Mouse (Mus musculus) small intestine, adult 2 months (tissue): ENCODE data around the gene Irgc1. TPM values are rescaled to one million over a fixed set of nuclear protein-coding genes. Genes with fewer than 3 reads are reported as not detected.
A peak's percentile ranks its signal among the peaks of the same experiment; 100 is the strongest.

Experiments used
- H3K27ac ChIP-seq: fragments of 200-500 bp; 2 replicates; pipeline ENCODE4 v1.5.1; 2012; ENCODE audit warnings: low read depth, low read length, control low read depth, inconsistent platforms; ENCODE audit not compliant: insufficient read depth
- H3K27me3 ChIP-seq: fragments of 200-500 bp; 2 replicates; pipeline ENCODE4 v1.6.1; 2012; ENCODE audit warnings: mild to moderate bottlenecking, moderate library complexity, low read length, inconsistent platforms; ENCODE audit not compliant: control insufficient read depth, insufficient read depth
- H3K36me3 ChIP-seq: fragments of 200-500 bp; 2 replicates; pipeline ENCODE4 v1.6.1; 2012; ENCODE audit warnings: mild to moderate bottlenecking, low read length, control low read depth, inconsistent platforms; ENCODE audit not compliant: control insufficient read depth, insufficient read depth
- H3K4me1 ChIP-seq: fragments of 200-500 bp; 2 replicates; pipeline ENCODE4 v1.6.1; 2012; ENCODE audit warnings: low read length, inconsistent platforms, mixed read lengths; ENCODE audit not compliant: control insufficient read depth, insufficient read depth, insufficient read length
- H3K4me3 ChIP-seq: fragments of 200-500 bp; 2 replicates; pipeline ENCODE4 v1.5.1; 2012; ENCODE audit warnings: low read depth, mild to moderate bottlenecking, control low read depth, inconsistent platforms, low read length, moderate library complexity
- CTCF ChIP-seq: fragments of 200-500 bp; IDR thresholded peaks from 2 replicates; pipeline ENCODE4 v1.5.1; 2012; ENCODE audit warnings: low read depth, mild to moderate bottlenecking, control low read depth, inconsistent platforms, low read length, moderate library complexity, mixed read lengths; ENCODE audit not compliant: insufficient replicate concordance, insufficient read length; ENCODE audit errors: extremely low read depth
- POLR2A ChIP-seq: fragments of 200-500 bp; IDR thresholded peaks from 2 replicates; pipeline ENCODE4 v1.6.1; 2012; ENCODE audit warnings: low read depth, mild to moderate bottlenecking, control low read depth, inconsistent platforms, low read length, moderate library complexity
- WGBS: fragments of 180-500 bp; shearing (Covaris S2); methylation state at CpG from one replicate; pipeline ENCODE4 v1.1.7; 2018; 5-methylcytosine and 5-hydroxymethylcytosine counted together
- polyA plus RNA-seq: library from polyadenylated mRNA; depleted of rRNA; stranded (reverse); fragments of >200 nt; gene quantifications from 2 replicates; pipeline ENCODE4 v1.2.3, GENCODE M21; 2012

Irgc1 gene
- polyA plus RNA-seq, 1 experiment: 0.37 TPM

DNA sequence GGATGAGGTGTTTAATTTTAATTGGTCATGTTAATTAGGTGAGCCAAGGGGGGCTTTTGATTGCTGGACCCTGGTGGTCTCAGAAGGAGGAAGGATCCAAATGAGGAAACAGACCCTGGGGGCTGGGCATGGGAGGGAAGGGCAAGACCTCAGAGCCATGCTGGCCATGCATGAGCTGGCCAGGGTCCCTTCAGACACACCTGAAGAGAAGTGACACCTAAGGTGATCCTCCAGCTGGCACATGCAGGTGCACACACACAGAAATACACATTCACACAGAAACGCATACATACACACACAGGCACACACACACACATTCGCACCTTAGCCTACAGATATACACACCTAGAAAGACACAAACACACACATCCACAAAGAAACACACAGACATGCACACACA is 27.6 kb upstream of the Irgc1 start:
- H3K27me3 ChIP-seq: peaks cover 21% of the 10 kb centered on the region
- H3K4me1 ChIP-seq: peaks cover 4% of the 10 kb centered on the region
- WGBS: 90% methylated on average over 2 of the region's 2 CpGs
- TF ChIP-seq CTCF (no peak), POLR2A (no peak)
- H3K27ac ChIP-seq: no peak overlapping the region; the same call in 1 of the 2 replicates
- no peaks in the 10 kb centered on the region for H3K36me3 ChIP-seq
- no peak overlapping the region for H3K4me3 ChIP-seq

DNA sequence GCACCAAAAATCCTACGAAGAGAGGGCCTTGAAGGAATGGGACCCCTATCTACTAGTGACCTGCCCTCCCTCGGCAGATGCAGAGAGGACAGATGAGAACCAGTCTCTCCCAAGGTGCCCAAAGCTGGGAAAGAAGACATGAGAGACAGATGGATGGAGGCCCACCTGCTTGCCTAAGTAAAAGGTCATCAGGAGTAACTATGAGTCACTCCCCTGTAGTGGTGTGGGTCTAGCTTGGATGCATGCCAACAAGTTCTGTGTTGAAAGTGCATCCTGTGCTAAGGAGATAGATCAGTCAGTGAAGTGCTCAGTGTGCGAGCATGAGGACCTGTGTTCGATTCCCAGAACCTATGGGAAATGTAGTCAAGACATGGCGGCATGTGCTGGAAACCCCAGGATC is 26.8 kb upstream of the Irgc1 start:
- Histone ChIP-seq H3K27me3 (peaks cover 21% of the 10 kb centered on the region), H3K27ac (no peak overlapping the region), H3K36me3 (no peaks in the 10 kb centered on the region), H3K4me1 (peaks cover 4% of the 10 kb centered on the region), H3K4me3 (no peak overlapping the region)
- TF ChIP-seq POLR2A (no peak), CTCF (no peak)
- 84% methylated on average over 5 of the region's 5 CpGs for WGBS

- no peak overlapping the region for H3K27ac ChIP-seq
- H3K27me3 ChIP-seq: peaks cover 9% of the 10 kb centered on the region; the same call in 1 of the 2 replicates
- 0 out of 2 replicates have a peak, but pooled peaks cover 2% of the 10 kb centered on the region for H3K36me3 ChIP-seq
- H3K4me1 ChIP-seq: peaks cover 4% of the 10 kb centered on the region
- no peak overlapping the region for H3K4me3 ChIP-seq
- no peak for TF ChIP-seq CTCF
- no peak for TF ChIP-seq POLR2A
- 86% methylated on average over 7 of the region's 7 CpGs for WGBS
Measured at GRCm38 (mm10) chr7:24476856-24477255, 24.8 kb upstream of the Irgc1 start.

- Histone ChIP-seq H3K4me1 (peaks cover under 1% of the 10 kb centered on the region), H3K36me3 (0 out of 2 replicates have a peak, but pooled peaks cover 2% of the 10 kb centered on the region), H3K4me3 (no peak overlapping the region), H3K27ac (no peak overlapping the region), H3K27me3 (peaks cover 4% of the 10 kb centered on the region; the same call in 1 of the 2 replicates)
- TF ChIP-seq CTCF (no peak), POLR2A (no peak)
- 79% methylated on average over 8 of the region's 8 CpGs for WGBS
Measured at GRCm38 (mm10) chr7:24476338-24476737, 24.2 kb upstream of the Irgc1 start.

DNA sequence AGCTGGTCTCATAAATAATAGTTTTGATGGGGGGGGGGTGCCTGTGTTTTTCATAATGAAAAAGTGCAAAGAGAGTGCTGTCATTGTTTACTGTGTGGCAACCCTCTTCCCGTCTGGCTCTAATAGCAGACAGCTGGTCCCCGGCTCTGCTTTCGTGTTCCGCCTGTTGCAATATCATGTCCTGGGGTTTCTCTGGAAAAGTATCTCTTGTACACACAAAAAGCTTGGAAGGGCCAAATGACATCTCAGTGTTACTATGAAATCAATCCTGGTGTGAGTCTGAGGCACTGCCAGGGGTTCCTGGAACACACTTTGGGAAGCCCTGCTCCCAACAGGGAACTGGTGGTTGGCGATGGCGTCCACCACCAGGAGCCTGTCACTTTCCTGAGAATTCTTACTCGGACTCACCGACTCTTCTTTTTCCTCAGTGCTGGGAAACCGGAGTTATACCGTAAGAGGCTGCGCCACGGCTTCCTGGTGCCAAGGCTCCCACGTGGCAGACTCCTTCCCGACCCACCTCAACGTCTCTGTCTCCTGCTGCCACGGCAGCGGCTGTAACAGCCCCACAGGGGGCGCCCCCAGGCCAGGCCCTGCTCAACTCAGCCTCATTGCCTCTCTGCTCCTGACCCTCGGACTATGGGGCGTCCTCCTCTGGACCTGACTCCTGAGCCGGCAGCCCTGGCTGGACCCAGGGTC is 22.9 kb upstream of the Irgc1 start:
- Histone ChIP-seq H3K4me3 (no peak overlapping the region), H3K27ac (no peak overlapping the region), H3K4me1 (no peaks in the 10 kb centered on the region; the same call in 1 of the 2 replicates), H3K36me3 (0 out of 2 replicates have a peak, but pooled peaks cover 2% of the 10 kb centered on the region), H3K27me3 (no peaks in the 10 kb centered on the region)
- TF ChIP-seq CTCF: no peak
- TF ChIP-seq POLR2A: no peak
- 49% methylated on average over 21 of the region's 21 CpGs for WGBS

GRCm38 (mm10) chr7:24473913-24474529 is 21.9 kb upstream of the Irgc1 start:
- Histone ChIP-seq H3K27ac (no peak overlapping the region), H3K4me1 (no peaks in the 10 kb centered on the region; the same call in 1 of the 2 replicates), H3K4me3 (no peak overlapping the region), H3K36me3 (0 out of 2 replicates have a peak, but pooled peaks cover 2% of the 10 kb centered on the region), H3K27me3 (no peaks in the 10 kb centered on the region)
- 53% methylated on average over 10 of the region's 10 CpGs for WGBS
- TF ChIP-seq CTCF (peak; percentile 88), POLR2A (no peak)

DNA sequence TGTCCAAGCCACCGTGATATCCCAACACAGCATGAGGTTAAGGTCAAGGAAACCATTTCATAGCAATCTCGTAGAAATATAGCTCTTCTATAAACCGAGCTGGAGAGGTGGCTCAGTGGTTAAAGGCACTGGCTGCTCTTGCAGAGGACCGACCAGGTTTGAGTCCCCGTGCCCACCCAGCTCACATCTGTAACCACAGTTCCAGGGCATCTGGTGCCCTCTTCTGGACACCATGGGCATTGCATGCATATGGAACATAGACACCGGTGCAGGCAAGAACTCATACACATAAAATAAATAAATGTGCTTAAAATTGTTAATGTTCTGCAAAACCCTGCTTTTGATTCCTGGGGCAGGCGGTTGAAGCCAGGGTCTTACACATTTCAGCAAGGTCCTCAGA is 20.8 kb upstream of the Irgc1 start:
- peak; percentile 70; the same call in 1 of the 2 replicates for TF ChIP-seq CTCF
- no peak for TF ChIP-seq POLR2A
- H3K4me3 ChIP-seq: no peak overlapping the region
- H3K27ac ChIP-seq: no peak overlapping the region
- H3K4me1 ChIP-seq: no peaks in the 10 kb centered on the region; the same call in 1 of the 2 replicates
- no peaks in the 10 kb centered on the region for H3K27me3 ChIP-seq
- H3K36me3 ChIP-seq: 0 out of 2 replicates have a peak, but pooled peaks cover 2% of the 10 kb centered on the region
- 79% methylated on average over 7 of the region's 7 CpGs for WGBS
